Mouse (Mus musculus): ENCODE data around the gene Alkbh2. TPM values are rescaled to one million over a fixed set of nuclear protein-coding genes. Genes with fewer than 3 reads are reported as not detected.
A peak's percentile ranks its signal among the peaks of the same experiment; 100 is the strongest.

Alkbh2 gene
- 12.2 and 12.8 TPM in 2 replicates for polyA plus RNA-seq (2016; fragmentation: Nextera tagmentation; extraction: Ambion mirVana)

DNA sequence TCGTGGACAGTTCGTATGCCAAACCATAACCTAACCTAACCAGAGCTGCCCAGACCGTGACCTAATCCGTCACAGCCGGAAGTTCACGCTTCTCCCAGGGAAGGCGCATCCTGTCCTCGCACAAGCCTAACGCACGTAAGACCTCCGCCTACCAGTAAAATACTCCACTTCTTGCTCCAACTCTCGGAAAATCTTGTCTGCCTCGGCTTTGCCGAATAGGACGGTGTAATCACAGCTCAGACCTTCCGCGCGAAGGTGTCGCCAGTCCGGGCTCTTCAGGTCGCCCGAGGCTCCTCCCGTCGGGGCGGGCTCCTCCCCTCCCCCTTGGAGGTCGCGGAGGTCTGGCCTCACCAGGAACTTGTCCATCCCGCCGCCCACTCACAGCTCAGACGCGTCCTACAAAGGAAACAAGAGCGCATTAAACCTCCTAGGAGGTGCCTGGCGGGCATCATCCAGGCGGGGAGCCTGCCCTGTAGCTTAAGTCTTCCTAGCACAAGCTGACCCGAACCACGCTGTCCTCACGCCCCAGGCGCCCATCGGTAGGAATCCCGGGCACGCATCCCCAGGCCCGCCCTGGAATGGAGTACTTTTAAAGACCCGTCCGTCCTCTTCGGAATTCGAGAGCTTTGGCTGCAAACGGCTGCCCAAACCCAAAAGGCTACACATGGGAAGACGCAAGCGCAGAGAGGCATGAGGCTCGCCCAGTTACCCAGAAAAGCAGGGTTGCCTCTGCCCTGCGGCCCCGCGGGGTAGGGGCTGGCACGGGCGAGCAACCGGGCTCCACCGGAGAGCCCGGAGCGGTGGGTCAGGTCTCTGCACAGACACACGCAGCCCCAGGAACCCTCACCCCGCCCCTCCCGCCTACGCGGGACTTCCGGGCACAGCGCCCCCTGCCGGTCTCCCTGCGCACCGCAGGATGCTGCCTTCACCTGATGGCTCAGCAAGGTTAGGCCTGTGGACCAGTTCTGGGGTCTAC, at the start of gene Alkbh2:
TSS of gene Alkbh2 (minus strand) at position 845 of the 976 bp plus-strand sequence.
- no peaks in the 10 kb centered on the region for H3K27me3 ChIP-seq (ENCODE audit: low read depth, poor library complexity, severe bottlenecking)
- DNase-seq (ENCODE audit: low spot score): peak; percentile 91
- peaks cover 50% of the 10 kb centered on the region for H3K4me1 ChIP-seq
- WGBS: under 1% methylated on average over 69 of the region's 69 CpGs
- peak within 1 kb of the TSS; percentile 76 for H3K4me3 ChIP-seq
- no peaks in the 10 kb centered on the region for H3K9me3 ChIP-seq (replicated peaks)
- peaks cover 42% of the 10 kb centered on the region for H3K36me3 ChIP-seq
- H3K27ac ChIP-seq (replicated peaks): peak within 1 kb of the TSS; percentile 92

DNA sequence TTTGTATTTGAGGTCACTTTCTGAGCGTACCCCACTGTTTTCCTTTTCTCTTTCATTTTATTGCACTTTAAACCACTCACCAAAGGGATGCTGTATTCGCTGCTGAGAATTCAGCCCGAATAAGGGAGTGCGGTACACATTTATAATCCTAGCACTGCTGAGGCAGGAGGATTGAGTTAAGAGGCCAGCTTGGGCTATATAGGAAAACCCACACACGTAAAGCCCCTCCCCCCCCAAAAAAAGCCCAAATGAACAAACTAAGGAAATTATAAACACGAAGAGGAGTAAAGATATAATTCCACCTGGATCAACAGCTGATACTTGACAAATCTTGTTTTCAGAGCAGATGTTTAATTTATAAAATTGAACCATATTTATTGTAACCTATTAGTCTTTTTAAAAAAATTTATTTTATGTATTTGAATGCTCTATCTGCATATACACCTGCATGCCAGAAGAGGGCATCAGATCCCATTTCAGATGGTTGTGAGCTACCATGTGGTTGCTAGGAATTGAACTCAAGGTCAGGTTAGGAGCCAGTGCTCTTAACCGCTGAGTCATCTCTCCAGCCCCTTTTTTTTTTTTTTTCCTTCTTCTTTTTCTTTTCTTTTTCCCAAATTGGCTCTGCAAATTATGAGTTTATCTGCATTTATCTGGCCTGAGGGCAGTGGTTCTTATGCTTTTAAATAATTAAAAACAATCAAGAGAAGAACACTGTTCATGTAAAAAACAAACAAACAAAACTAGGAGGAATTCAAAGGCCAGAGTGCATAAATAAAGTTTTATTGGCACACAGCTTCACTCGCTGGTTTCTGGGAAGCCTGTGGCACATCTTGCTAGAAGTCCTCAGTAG, 48.8 kb upstream of the Alkbh2 start:
- WGBS: 55% methylated on average over 8 of the region's 8 CpGs

DNA sequence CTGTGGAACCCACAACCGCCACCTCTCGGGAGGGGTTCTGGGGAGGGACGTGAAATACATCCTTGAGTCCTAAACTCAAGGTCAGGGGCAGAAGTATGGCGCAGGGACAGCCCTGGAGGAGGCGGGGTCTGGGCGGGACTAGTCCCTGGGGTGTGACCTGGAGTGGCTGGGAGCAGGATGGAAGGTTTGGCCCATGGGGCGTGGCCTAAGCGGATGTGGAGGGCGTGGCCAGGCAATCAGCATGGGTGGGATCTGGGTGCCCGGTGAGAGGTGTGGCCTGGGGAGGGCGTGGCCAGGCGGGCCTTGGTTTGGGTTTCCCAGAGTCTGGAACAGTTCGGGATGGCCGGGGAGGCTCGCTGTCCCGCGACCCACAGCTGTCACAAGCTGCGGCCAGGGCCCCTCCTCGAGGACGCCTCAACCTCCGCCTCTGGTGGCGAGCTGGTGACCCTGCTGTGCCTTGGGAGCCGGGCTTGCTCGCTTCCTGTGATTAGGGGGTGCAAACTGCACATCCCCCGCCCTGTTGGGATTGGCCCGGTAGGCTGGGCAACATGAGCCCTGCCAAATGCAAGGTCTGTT, 47.7 kb upstream of the Alkbh2 start:
- Histone ChIP-seq H3K4me3 (peak overlapping the region; percentile 61), H3K27me3 (ENCODE audit: low read depth, poor library complexity, severe bottlenecking) (peaks cover 14% of the 10 kb centered on the region), H3K9me3 (replicated peaks) (no peaks in the 10 kb centered on the region), H3K36me3 (no peaks in the 10 kb centered on the region), H3K4me1 (peaks cover 24% of the 10 kb centered on the region), H3K27ac (replicated peaks) (peak overlapping the region; percentile 39; the same call in 1 of the 2 replicates)
- 2% methylated on average over 26 of the region's 26 CpGs for WGBS
- peak; percentile 96 for DNase-seq (ENCODE audit: low spot score)

More for the DNA sequence above, 48.8 kb upstream of the Alkbh2 start:
- Histone ChIP-seq H3K36me3 (no peaks in the 10 kb centered on the region), H3K9me3 (replicated peaks) (no peaks in the 10 kb centered on the region), H3K27me3 (ENCODE audit: low read depth, poor library complexity, severe bottlenecking) (peaks cover 14% of the 10 kb centered on the region), H3K27ac (replicated peaks) (no peak overlapping the region; the same call in 1 of the 2 replicates), H3K4me3 (peak overlapping the region; percentile 61), H3K4me1 (peaks cover 24% of the 10 kb centered on the region)
- no peak for DNase-seq (ENCODE audit: low spot score)

DNA sequence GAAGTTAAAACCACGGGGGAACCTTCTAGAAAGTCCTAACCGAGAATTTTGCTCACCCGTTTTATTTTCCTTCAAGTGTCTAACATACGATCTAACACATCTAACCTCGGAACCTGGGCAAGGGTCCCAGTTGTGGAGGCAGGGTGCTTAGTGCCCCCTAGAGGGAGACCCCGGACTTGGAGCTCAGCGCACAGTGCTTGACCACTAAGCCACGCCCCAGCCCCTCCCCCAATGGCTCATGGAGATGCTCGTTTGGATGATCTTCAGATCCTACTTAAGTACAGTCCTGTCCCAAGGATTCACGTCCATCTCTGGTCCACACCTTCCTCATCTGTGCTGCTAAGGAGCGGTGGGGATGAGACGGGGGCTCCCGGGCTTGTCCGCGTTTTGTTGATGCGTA, 46.6 kb upstream of the Alkbh2 start:
- H3K4me1 ChIP-seq: peaks cover 24% of the 10 kb centered on the region
- peak overlapping the region; percentile 29 for H3K4me3 ChIP-seq
- no peak overlapping the region for H3K27ac ChIP-seq (replicated peaks)
- peaks cover 14% of the 10 kb centered on the region for H3K27me3 ChIP-seq (ENCODE audit: low read depth, poor library complexity, severe bottlenecking)
- 19% methylated on average over 16 of the region's 16 CpGs for WGBS
- DNase-seq (ENCODE audit: low spot score): peak; percentile 74
- H3K9me3 ChIP-seq (replicated peaks): no peaks in the 10 kb centered on the region
- no peaks in the 10 kb centered on the region for H3K36me3 ChIP-seq

DNA sequence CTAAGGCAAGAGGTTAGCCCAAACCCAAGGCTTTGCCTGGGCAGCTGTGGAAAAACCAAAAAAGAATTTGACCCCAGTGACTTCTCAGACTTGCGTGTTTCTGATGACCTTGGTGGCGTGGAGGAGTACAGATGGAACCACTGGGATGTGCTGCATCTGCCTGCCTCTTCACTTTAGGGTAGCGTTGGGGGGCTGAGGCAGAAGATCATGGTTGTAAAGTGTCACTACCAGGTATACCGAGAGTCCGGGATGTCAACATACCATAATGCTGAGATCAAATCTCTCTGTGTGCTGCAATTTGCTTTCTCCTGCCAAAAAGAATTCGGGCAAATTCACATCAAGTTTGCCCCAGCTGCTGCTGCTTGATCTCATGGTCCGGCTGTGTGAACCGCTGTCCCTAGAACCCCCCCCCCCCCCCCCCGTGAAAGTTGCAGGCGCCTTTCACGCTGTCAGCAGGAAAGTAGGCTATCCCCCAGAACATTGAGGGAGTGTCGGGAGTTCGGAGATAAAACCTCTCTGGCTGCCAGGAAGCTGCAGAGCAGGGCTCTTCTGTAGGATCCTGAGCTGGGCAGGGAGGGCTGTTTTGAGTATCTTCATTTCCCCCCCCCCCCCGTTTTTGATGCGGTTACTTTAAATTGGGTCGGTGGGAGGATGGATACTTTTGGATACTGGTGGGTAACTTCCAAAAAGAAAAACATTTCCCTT, 46.0 kb upstream of the Alkbh2 start:
- Histone ChIP-seq H3K9me3 (replicated peaks) (no peaks in the 10 kb centered on the region), H3K36me3 (no peaks in the 10 kb centered on the region), H3K4me1 (peaks cover 24% of the 10 kb centered on the region), H3K4me3 (no peak overlapping the region), H3K27me3 (ENCODE audit: low read depth, poor library complexity, severe bottlenecking) (peaks cover 14% of the 10 kb centered on the region), H3K27ac (replicated peaks) (no peak overlapping the region)
- no peak for DNase-seq (ENCODE audit: low spot score)
- WGBS: 36% methylated on average over 15 of the region's 16 CpGs

DNA sequence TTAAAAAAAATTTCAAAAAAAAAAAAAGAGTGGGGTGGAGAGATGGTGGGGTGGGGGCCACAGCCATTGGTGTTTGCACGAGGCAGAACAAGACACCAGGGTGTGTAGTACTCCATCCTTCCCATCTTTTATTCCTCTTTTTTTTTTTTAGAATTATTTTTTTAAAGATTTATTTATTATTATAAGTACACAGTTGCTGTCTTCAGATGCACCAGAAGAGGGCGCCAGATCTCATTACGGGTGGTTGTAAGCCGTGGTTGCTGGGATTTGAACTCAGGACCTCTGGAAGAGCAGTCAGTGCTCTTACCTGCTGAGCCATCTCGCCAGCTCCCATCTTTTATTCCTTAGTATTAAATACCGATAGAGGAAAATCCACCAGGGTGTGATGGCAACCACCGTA, 45.4 kb upstream of the Alkbh2 start:
- H3K4me1 ChIP-seq: peaks cover 24% of the 10 kb centered on the region
- WGBS: 74% methylated on average over 7 of the region's 7 CpGs
- no peak overlapping the region for H3K4me3 ChIP-seq
- H3K27ac ChIP-seq (replicated peaks): no peak overlapping the region
- peaks cover 14% of the 10 kb centered on the region for H3K27me3 ChIP-seq (ENCODE audit: low read depth, poor library complexity, severe bottlenecking)
- H3K36me3 ChIP-seq: no peaks in the 10 kb centered on the region
- H3K9me3 ChIP-seq (replicated peaks): no peaks in the 10 kb centered on the region
- no peak for DNase-seq (ENCODE audit: low spot score)

DNA sequence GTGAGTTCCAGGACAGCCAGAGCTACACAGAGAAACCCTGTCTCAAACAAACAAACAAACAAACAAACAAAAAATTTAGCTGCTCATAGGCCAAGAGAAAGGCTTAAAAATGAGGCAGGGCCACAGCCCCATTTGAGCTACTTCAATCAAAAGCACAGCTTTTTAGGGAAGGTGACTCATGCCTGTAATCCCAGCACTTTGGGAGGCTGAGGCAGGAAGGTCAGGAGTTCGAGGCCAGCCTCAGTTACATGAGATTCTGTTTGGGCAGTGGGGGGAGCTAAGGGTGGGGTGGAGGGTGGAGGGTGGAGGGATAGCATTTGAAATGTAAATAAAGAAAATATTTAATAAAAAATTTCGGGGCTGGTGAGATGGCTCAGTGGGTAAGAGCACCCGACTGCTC, 44.9 kb upstream of the Alkbh2 start:
- H3K27ac ChIP-seq (replicated peaks): no peak overlapping the region
- 95% methylated on average over 3 of the region's 3 CpGs for WGBS
- H3K4me1 ChIP-seq: peaks cover 24% of the 10 kb centered on the region
- no peaks in the 10 kb centered on the region for H3K36me3 ChIP-seq
- H3K9me3 ChIP-seq (replicated peaks): no peaks in the 10 kb centered on the region
- H3K4me3 ChIP-seq: no peak overlapping the region
- no peak for DNase-seq (ENCODE audit: low spot score)
- peaks cover 14% of the 10 kb centered on the region for H3K27me3 ChIP-seq (ENCODE audit: low read depth, poor library complexity, severe bottlenecking)

DNA sequence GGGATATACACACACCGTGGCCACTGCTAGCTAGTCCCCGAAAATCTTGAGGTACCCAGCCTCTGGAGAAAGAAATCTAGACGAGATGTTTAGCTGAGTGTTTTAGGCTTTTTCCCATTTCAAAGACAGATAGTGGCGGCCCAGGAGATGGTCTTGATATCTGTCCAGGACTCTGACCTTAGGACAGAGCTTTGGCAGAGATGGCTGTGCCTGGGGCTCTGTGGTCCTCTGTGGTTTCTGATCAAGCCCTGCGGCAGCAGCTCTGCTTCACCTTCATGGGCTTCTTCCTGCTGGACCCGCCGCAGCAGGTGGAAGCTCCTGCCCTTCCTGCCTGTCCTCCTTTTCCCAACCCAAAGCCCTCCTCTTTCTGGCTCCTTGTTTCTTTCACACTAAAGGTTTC, 42.3 kb upstream of the Alkbh2 start:
- Histone ChIP-seq H3K36me3 (no peaks in the 10 kb centered on the region), H3K4me3 (no peak overlapping the region), H3K9me3 (replicated peaks) (no peaks in the 10 kb centered on the region), H3K4me1 (peaks cover 11% of the 10 kb centered on the region), H3K27me3 (ENCODE audit: low read depth, poor library complexity, severe bottlenecking) (peaks cover 9% of the 10 kb centered on the region), H3K27ac (replicated peaks) (no peak overlapping the region)
- 82% methylated on average over 7 of the region's 7 CpGs for WGBS
- DNase-seq (ENCODE audit: low spot score): no peak

DNA sequence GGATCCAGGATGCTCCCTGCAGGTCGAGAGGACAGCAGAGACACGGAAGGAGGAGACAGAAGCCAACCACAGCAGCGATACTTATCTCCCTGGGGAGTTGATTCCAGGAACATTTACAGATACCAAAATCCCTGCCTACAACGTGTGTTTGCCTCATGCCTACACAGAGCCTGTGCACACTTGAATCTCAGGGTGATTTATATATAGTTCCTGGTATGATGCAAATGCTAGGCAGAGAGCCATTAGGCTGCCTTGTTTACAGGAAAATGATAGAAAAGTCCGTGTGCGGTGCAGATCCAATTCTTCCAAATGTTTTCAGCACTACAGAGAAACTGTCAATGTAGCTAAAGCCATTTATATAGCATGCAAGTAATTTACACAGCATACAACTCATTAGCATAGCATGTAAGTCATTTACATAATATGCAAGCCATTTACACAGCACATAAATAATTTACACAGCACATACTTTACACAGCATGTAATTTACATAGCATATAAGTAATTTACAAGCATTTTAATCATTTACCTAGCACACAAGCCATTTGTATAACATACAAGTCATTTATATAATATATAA, 35.2 kb upstream of the Alkbh2 start:
- Histone ChIP-seq H3K36me3 (no peaks in the 10 kb centered on the region), H3K4me3 (no peak overlapping the region), H3K9me3 (replicated peaks) (no peaks in the 10 kb centered on the region), H3K4me1 (no peaks in the 10 kb centered on the region), H3K27ac (replicated peaks) (no peak overlapping the region), H3K27me3 (ENCODE audit: low read depth, poor library complexity, severe bottlenecking) (no peaks in the 10 kb centered on the region)
- WGBS: 83% methylated on average over 6 of the region's 6 CpGs
- no peak for DNase-seq (ENCODE audit: low spot score)

DNA sequence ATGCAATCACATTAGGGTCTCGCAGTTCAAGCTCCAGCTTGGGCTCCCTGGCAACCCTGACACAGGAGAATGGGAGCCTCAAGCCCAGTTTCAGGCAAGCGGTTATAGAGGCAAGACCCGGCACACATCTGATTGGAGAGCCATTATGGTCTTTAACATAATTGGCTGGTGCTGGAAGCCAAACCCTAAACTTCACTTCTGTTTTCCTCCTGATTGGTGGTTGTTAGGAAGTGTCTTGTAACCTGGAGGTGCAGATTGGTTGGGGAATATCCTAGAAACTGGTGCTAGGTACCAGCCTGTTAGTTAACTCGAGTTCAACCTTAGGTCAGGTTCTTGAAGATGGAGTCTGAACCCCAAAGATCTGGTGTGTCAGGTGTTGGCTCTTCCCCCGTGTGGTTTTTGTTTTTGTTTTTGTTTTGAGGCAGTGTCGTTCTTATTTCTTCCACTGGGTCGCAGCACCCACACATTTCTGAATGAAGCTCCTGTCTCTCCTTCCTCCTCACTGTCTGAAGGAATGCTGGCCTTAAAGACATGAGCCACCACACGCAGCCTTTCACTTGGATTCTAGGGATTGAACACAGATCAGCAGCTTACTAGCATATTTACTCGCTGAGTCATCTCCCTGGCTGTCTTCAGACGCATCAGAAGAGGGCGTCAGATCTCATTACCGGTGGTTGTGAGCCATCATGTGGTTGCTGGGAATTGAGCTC, 34.2 kb upstream of the Alkbh2 start:
- no peak for DNase-seq (ENCODE audit: low spot score)
- no peaks in the 10 kb centered on the region for H3K9me3 ChIP-seq (replicated peaks)
- 64% methylated on average over 12 of the region's 12 CpGs for WGBS
- H3K4me1 ChIP-seq: no peaks in the 10 kb centered on the region
- no peaks in the 10 kb centered on the region for H3K27me3 ChIP-seq (ENCODE audit: low read depth, poor library complexity, severe bottlenecking)
- H3K27ac ChIP-seq (replicated peaks): no peak overlapping the region
- H3K36me3 ChIP-seq: no peaks in the 10 kb centered on the region
- H3K4me3 ChIP-seq: no peak overlapping the region

DNA sequence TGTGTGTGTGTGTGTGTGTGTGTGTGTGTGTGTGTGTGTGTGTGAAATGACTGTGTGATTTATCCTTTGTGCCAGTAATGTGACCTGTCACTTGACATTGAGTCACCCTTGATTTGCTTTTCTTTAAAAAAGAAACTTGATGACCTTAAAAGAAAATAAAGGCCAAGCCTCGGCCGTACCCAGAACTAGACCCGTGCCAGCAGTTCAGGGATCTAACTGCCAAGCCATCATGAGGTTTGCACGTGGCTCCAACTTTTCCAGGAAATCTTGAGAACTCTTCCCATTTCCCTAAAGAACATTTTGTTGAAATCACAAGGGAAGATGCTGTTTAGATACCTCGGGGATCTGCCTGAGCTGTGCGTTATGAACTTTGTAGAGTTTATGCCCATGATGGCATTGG, 33.4 kb upstream of the Alkbh2 start:
- 86% methylated on average over 6 of the region's 6 CpGs for WGBS
- DNase-seq (ENCODE audit: low spot score): no peak

More for the DNA sequence above, 33.4 kb upstream of the Alkbh2 start:
- 0 out of 2 replicates have a peak, but pooled peaks cover 3% of the 10 kb centered on the region for H3K4me1 ChIP-seq
- H3K27ac ChIP-seq (replicated peaks): no peak overlapping the region
- H3K27me3 ChIP-seq (ENCODE audit: low read depth, poor library complexity, severe bottlenecking): no peaks in the 10 kb centered on the region
- H3K4me3 ChIP-seq: no peak overlapping the region
- H3K36me3 ChIP-seq: no peaks in the 10 kb centered on the region
- no peaks in the 10 kb centered on the region for H3K9me3 ChIP-seq (replicated peaks)
